Mouse (Mus musculus) MEL (cell line): ENCODE measurements around the gene Polr2i. TPM values are rescaled to one million over a fixed set of nuclear protein-coding genes. Genes with fewer than 3 reads are reported as not detected.

Source experiments
- DNase-seq: peaks from one replicate; pipeline ENCODE4 v3.0.0; 2011; ENCODE audit warnings: low read depth, low spot score
- H3K27ac ChIP-seq: 2 replicates; pipeline ENCODE4 v1.5.1; 2012; ENCODE audit warnings: low read depth, mild to moderate bottlenecking, control low read depth, low read length, moderate library complexity; ENCODE audit not compliant: control insufficient read depth
- H3K27me3 ChIP-seq, 2 experiments: fragments of 150-350 bp in 1 of 2; sonication (generic) in 1 of 2; 2 replicates each; pipeline ENCODE4 v1.6.1; 2012; ENCODE audit warnings: low read length in 2 of 2, mild to moderate bottlenecking in 2 of 2, improper control_type of control experiment in 1 of 2, moderate library complexity in 1 of 2; ENCODE audit not compliant: insufficient read depth in 2 of 2, control insufficient read depth in 1 of 2
- H3K36me3 ChIP-seq, 2 experiments: 2 replicates each; pipeline ENCODE4 v1.6.1; 2012 to 2014; ENCODE audit warnings: low read length in 2 of 2, improper control_type of control experiment in 1 of 2, inconsistent platforms in 1 of 2, mild to moderate bottlenecking in 1 of 2; ENCODE audit not compliant: insufficient read depth in 2 of 2, control insufficient read depth in 1 of 2
- H3K4me1 ChIP-seq, 2 experiments: fragments of 150-350 bp in 1 of 2; sonication (generic) in 1 of 2; 2 replicates each; pipeline ENCODE4 v1.6.1; 2012; ENCODE audit warnings: low read length in 2 of 2, improper control_type of control experiment in 1 of 2, mild to moderate bottlenecking in 1 of 2; ENCODE audit not compliant: insufficient read depth in 2 of 2, control insufficient read depth in 1 of 2
- H3K4me3 ChIP-seq, 2 experiments: fragments of 150-350 bp in 1 of 2; sonication (generic) in 1 of 2; 2 replicates each; pipeline ENCODE4 v1.5.1; 2012; ENCODE audit warnings: low read depth in 2 of 2, low read length in 2 of 2, mild to moderate bottlenecking in 2 of 2, moderate library complexity in 2 of 2, control low read depth in 1 of 2, improper control_type of control experiment in 1 of 2; ENCODE audit not compliant: control insufficient read depth in 1 of 2, insufficient read depth in 1 of 2
- H3K79me2 ChIP-seq: 2 replicates; pipeline ENCODE4 v1.6.1; 2012; ENCODE audit warnings: mild to moderate bottlenecking, low read length, moderate library complexity; ENCODE audit not compliant: control insufficient read depth, poor library complexity, insufficient read depth
- H3K9ac ChIP-seq: 2 replicates; pipeline ENCODE4 v1.6.1; 2012; ENCODE audit warnings: low read depth, mild to moderate bottlenecking, control low read depth, low read length, moderate library complexity; ENCODE audit not compliant: control insufficient read depth, poor library complexity, severe bottlenecking
- H3K9me3 ChIP-seq: fragments of 150-350 bp; sonication (generic); replicated peaks from 2 replicates; pipeline ENCODE4 v1.6.1; 2012; ENCODE audit warnings: mild to moderate bottlenecking, low read length, improper control_type of control experiment, moderate library complexity; ENCODE audit not compliant: insufficient read depth
- CHD2 ChIP-seq: IDR thresholded peaks from 2 replicates; pipeline ENCODE4 v1.6.1; 2011; ENCODE audit warnings: low read length, improper control_type of control experiment
- CTCF ChIP-seq, 3 experiments: IDR thresholded peaks in 2 of 3; conservative IDR thresholded peaks in 1 of 3; 2 replicates each; pipeline ENCODE4 v1.5.1; 2011 to 2012; ENCODE audit warnings: low read length in 3 of 3, low read depth in 2 of 3, mild to moderate bottlenecking in 2 of 3, improper control_type of control experiment in 1 of 3, inconsistent platforms in 1 of 3, mixed read lengths in 1 of 3, moderate library complexity in 1 of 3; ENCODE audit not compliant: control insufficient read depth in 1 of 3, insufficient read depth in 1 of 3, poor library complexity in 1 of 3, severe bottlenecking in 1 of 3
- ELF1 ChIP-seq: IDR thresholded peaks from 2 replicates; pipeline ENCODE4 v1.6.1; 2014; ENCODE audit warnings: low read depth, mild to moderate bottlenecking, inconsistent platforms, low read length, improper control_type of control experiment, moderate library complexity
- HCFC1 ChIP-seq: IDR thresholded peaks from 2 replicates; pipeline ENCODE4 v1.6.1; 2012; ENCODE audit warnings: low read depth, mild to moderate bottlenecking, inconsistent platforms, low read length, improper control_type of control experiment, moderate library complexity
- KAT2A ChIP-seq: conservative IDR thresholded peaks from 2 replicates; pipeline ENCODE4 v1.6.1; 2012; ENCODE audit warnings: low read depth, low read length, improper control_type of control experiment, inconsistent platforms
- MAZ ChIP-seq: IDR thresholded peaks from 2 replicates; pipeline ENCODE4 v1.6.1; 2012; ENCODE audit warnings: low read depth, mild to moderate bottlenecking, inconsistent platforms, low read length, improper control_type of control experiment
- MEF2A ChIP-seq: IDR thresholded peaks from 2 replicates; pipeline ENCODE4 v1.6.1; 2014; ENCODE audit warnings: low read depth, mild to moderate bottlenecking, inconsistent platforms, low read length, improper control_type of control experiment; ENCODE audit not compliant: poor library complexity, insufficient replicate concordance, severe bottlenecking; ENCODE audit errors: extremely low read depth
- MYC ChIP-seq: IDR thresholded peaks from 2 replicates; pipeline ENCODE4 v1.6.1; 2011; ENCODE audit warnings: low read depth, mild to moderate bottlenecking, low read length, improper control_type of control experiment, moderate library complexity
- POLR2A ChIP-seq, 2 experiments: IDR thresholded peaks; 2 replicates each; pipeline ENCODE4 v1.6.1; 2011 to 2012; ENCODE audit warnings: low read length in 2 of 2, mild to moderate bottlenecking in 2 of 2, control low read depth in 1 of 2, improper control_type of control experiment in 1 of 2, low read depth in 1 of 2, moderate library complexity in 1 of 2; ENCODE audit not compliant: control insufficient read depth in 1 of 2, insufficient read depth in 1 of 2, poor library complexity in 1 of 2
- RCOR1 ChIP-seq: IDR thresholded peaks from 2 replicates; pipeline ENCODE4 v1.6.1; 2012; ENCODE audit warnings: low read depth, mild to moderate bottlenecking, inconsistent platforms, low read length, improper control_type of control experiment
- TBP ChIP-seq: IDR thresholded peaks from 2 replicates; pipeline ENCODE4 v1.8.0; 2011; ENCODE audit warnings: low read depth, low read length, improper control_type of control experiment
- ZKSCAN1 ChIP-seq: IDR thresholded peaks from 2 replicates; pipeline ENCODE4 v1.6.1; 2012; ENCODE audit warnings: low read depth, mild to moderate bottlenecking, inconsistent platforms, low read length, improper control_type of control experiment, moderate library complexity
- polyA plus RNA-seq, 2 experiments: library from polyadenylated mRNA; stranded (reverse) in 1 of 2; unstranded in 1 of 2; fragments of >175 nt in 1 of 2; fragments of >200 nt in 1 of 2; gene quantifications; 2 replicates each; pipeline versions ENCODE4 v1.2.1 to v1.2.4; 2012; ENCODE audit warnings: low replicate concordance in 2 of 2, low read depth in 1 of 2; ENCODE audit not compliant: insufficient read length in 2 of 2, insufficient read depth in 1 of 2, missing spikeins in 1 of 2
- total RNA-seq: library from RNA; depleted of rRNA; stranded (reverse); fragments of 300-350 nt; gene quantifications from 2 replicates; pipeline ENCODE4 v1.2.3, GENCODE M21; 2012; rRNA removed

The Polr2i gene
- total and polyA plus RNA-seq, 3 experiments = 118 to 128 TPM; not detected in 1

GRCm38 (mm10) chr7:30282740-30283139 is 51.0 kb downstream of the Polr2i start:
- Histone ChIP-seq H3K36me3 (peaks cover 0 to 11% of the 10 kb centered on the region in 2 experiments; a peak in 2 of 4 replicates), H3K9me3 (no peaks in the 10 kb centered on the region), H3K4me1 (peaks cover 0 to 8% of the 10 kb centered on the region in 2 experiments; a peak in 1 of 4 replicates), H3K27ac (no peak overlapping the region), H3K27me3 (no peaks in the 10 kb centered on the region), H3K79me2 (peaks cover 10% of the 10 kb centered on the region), H3K9ac (no peak overlapping the region), H3K4me3 (no peak overlapping the region)
- TF ChIP-seq ZKSCAN1 = no peak
- TF ChIP-seq MYC = no peak
- no peak for TF ChIP-seq MAZ
- no peak for TF ChIP-seq MEF2A
- TF ChIP-seq HCFC1 = no peak
- TF ChIP-seq RCOR1 = no peak
- no peak for TF ChIP-seq CTCF (IDR thresholded peaks at IDR 0.05 in 2 of 3, conservative IDR thresholded peaks at IDR 0.05 in 1 of 3; ENCODE audit: control insufficient read depth in 1 of 3, insufficient read depth in 1 of 3, low read depth in 2 of 3, low read length in 3 of 3, poor library complexity in 1 of 3, severe bottlenecking in 1 of 3)
- no peak for TF ChIP-seq POLR2A (IDR thresholded peaks at IDR 0.05; ENCODE audit: control insufficient read depth in 1 of 2, insufficient read depth in 1 of 2, low read depth in 1 of 2, low read length in 2 of 2, poor library complexity in 1 of 2)
- no peak for TF ChIP-seq KAT2A
- no peak for TF ChIP-seq TBP
- TF ChIP-seq CHD2 = no peak
- no peak for TF ChIP-seq ELF1
- DNase-seq = no peak

Other genes with a start within 250 kb of the Polr2i start
- gene Zfp568, start 248.0 kb upstream of the Polr2i start, total RNA-seq = 12.5 and 14.3 TPM in 2 replicates
- 100 to 1,000 TPM in 1 of 2 experiments, 10 to 100 TPM in 1; 15.4 to 141 TPM for gene Zfp568, start 248.0 kb upstream of the Polr2i start, polyA plus RNA-seq
- 0.16 and 0.39 TPM in 2 replicates for gene Zfp14, start 180.6 kb upstream of the Polr2i start, total RNA-seq
- under 1 TPM in 1 of 2 experiments, not detected in 1; 0.25 TPM for gene Zfp14, start 180.6 kb upstream of the Polr2i start, polyA plus RNA-seq
- 2.2 and 2.4 TPM in 2 replicates for gene Zfp82, start 159.0 kb upstream of the Polr2i start, total RNA-seq
- 1 to 10 TPM in 1 of 2 experiments, not detected in 1; 2.0 TPM for gene Zfp82, start 159.0 kb upstream of the Polr2i start, polyA plus RNA-seq
- 0.62 TPM in 1 of 2 replicates, not detected in the other for gene Gm26920, start 141.5 kb upstream of the Polr2i start, total RNA-seq
- gene Gm26920, start 141.5 kb upstream of the Polr2i start, polyA plus RNA-seq = not detected
- 7.3 and 8.0 TPM in 2 replicates for gene Zfp566, start 141.4 kb upstream of the Polr2i start, total RNA-seq
- 1 to 10 TPM in 1 of 2 experiments, not detected in 1; 8.0 TPM for gene Zfp566, start 141.4 kb upstream of the Polr2i start, polyA plus RNA-seq
- gene Zfp260, start 137.2 kb upstream of the Polr2i start, total RNA-seq = 5.5 and 6.2 TPM in 2 replicates
- gene Zfp260, start 137.2 kb upstream of the Polr2i start, polyA plus RNA-seq = 1 to 10 TPM in 1 of 2 experiments, not detected in 1; 4.8 TPM
- gene Zfp382, start 110.0 kb upstream of the Polr2i start, total RNA-seq = 3.9 and 8.2 TPM in 2 replicates
- 1 to 10 TPM in 1 of 2 experiments, not detected in 1; 7.1 TPM for gene Zfp382, start 110.0 kb upstream of the Polr2i start, polyA plus RNA-seq
- 30.6 and 35.5 TPM in 2 replicates for gene Zfp146, start 62.2 kb upstream of the Polr2i start, total RNA-seq
- gene Zfp146, start 62.2 kb upstream of the Polr2i start, polyA plus RNA-seq = 10 to 100 TPM in 1 of 2 experiments, not detected in 1; 38.9 TPM
- gene Cox7a1, start 47.8 kb upstream of the Polr2i start, total RNA-seq = 8.9 and 9.9 TPM in 2 replicates
- gene Cox7a1, start 47.8 kb upstream of the Polr2i start, polyA plus RNA-seq = 10 to 100 TPM in 1 of 2 experiments, not detected in 1; 11.1 TPM
- 31.7 and 38.3 TPM in 2 replicates for gene Capns1, start 33.1 kb upstream of the Polr2i start, total RNA-seq
- 100 to 1,000 TPM in 1 of 2 experiments, not detected in 1; 354 TPM for gene Capns1, start 33.1 kb upstream of the Polr2i start, polyA plus RNA-seq
- 54.8 and 55.0 TPM in 2 replicates for gene Tbcb, start 324 bp downstream of the Polr2i start, total RNA-seq
- gene Tbcb, start 324 bp downstream of the Polr2i start, polyA plus RNA-seq = 10 to 100 TPM in 1 of 2 experiments, not detected in 1; 72.6 TPM
- not detected in 2 replicates for gene Ovol3, start 3.8 kb downstream of the Polr2i start, total RNA-seq
- gene Ovol3, start 3.8 kb downstream of the Polr2i start, polyA plus RNA-seq = under 1 TPM in 1 of 2 experiments, not detected in 1; 0.17 TPM
- gene Thap8, start 48.1 kb downstream of the Polr2i start, total RNA-seq = 0.42 and 0.73 TPM in 2 replicates
- gene Thap8, start 48.1 kb downstream of the Polr2i start, polyA plus RNA-seq = under 1 TPM in 1 of 2 experiments, not detected in 1; 0.46 TPM
- 4.9 and 6.5 TPM in 2 replicates for gene Wdr62, start 48.5 kb downstream of the Polr2i start, total RNA-seq
- gene Wdr62, start 48.5 kb downstream of the Polr2i start, polyA plus RNA-seq = 10 to 100 TPM; 30.5 to 44.8 TPM
- not detected in 2 replicates for gene Clip3, start 59.8 kb downstream of the Polr2i start, total RNA-seq
- gene Clip3, start 59.8 kb downstream of the Polr2i start, polyA plus RNA-seq = under 1 TPM in 1 of 2 experiments, not detected in 1; 0.19 TPM
- gene Alkbh6, start 76.8 kb downstream of the Polr2i start, total RNA-seq = 15.0 and 16.2 TPM in 2 replicates
- 10 to 100 TPM in 1 of 2 experiments, not detected in 1; 24.6 TPM for gene Alkbh6, start 76.8 kb downstream of the Polr2i start, polyA plus RNA-seq
- gene Syne4, start 82.9 kb downstream of the Polr2i start, total RNA-seq = 0.31 and 0.42 TPM in 2 replicates
- under 1 TPM in 1 of 2 experiments, not detected in 1; 0.82 TPM for gene Syne4, start 82.9 kb downstream of the Polr2i start, polyA plus RNA-seq
- gene E130208F15Rik, start 89.8 kb downstream of the Polr2i start, total RNA-seq = 0.92 and 0.96 TPM in 2 replicates
- gene E130208F15Rik, start 89.8 kb downstream of the Polr2i start, polyA plus RNA-seq = 1 to 10 TPM in 1 of 2 experiments, not detected in 1; 3.2 TPM
- 4.3 and 4.5 TPM in 2 replicates for gene Sdhaf1, start 91.9 kb downstream of the Polr2i start, total RNA-seq
- 1 to 10 TPM in 1 of 2 experiments, not detected in 1; 8.1 TPM for gene Sdhaf1, start 91.9 kb downstream of the Polr2i start, polyA plus RNA-seq
- gene Lrfn3, start 130.8 kb downstream of the Polr2i start, total RNA-seq = not detected in 2 replicates
- not detected for gene Lrfn3, start 130.8 kb downstream of the Polr2i start, polyA plus RNA-seq
- gene Tyrobp, start 181.8 kb downstream of the Polr2i start, total RNA-seq = 2.8 and 3.9 TPM in 2 replicates
- gene Tyrobp, start 181.8 kb downstream of the Polr2i start, polyA plus RNA-seq = 10 to 100 TPM in 1 of 2 experiments, not detected in 1; 13.6 TPM
- gene Hcst, start 187.9 kb downstream of the Polr2i start, total RNA-seq = 7.1 and 15.5 TPM in 2 replicates
- gene Hcst, start 187.9 kb downstream of the Polr2i start, polyA plus RNA-seq = 10 to 100 TPM in 1 of 2 experiments, not detected in 1; 28.1 TPM
- gene Nfkbid, start 189.8 kb downstream of the Polr2i start, total RNA-seq = 6.2 and 7.0 TPM in 2 replicates
- 10 to 100 TPM in 1 of 2 experiments, not detected in 1; 16.7 TPM for gene Nfkbid, start 189.8 kb downstream of the Polr2i start, polyA plus RNA-seq
- gene Aplp1, start 213.6 kb downstream of the Polr2i start, total RNA-seq = 1.5 and 1.9 TPM in 2 replicates
- gene Aplp1, start 213.6 kb downstream of the Polr2i start, polyA plus RNA-seq = 1 to 10 TPM in 1 of 2 experiments, not detected in 1; 7.1 TPM
- not detected in 2 replicates for gene Kirrel2, start 225.7 kb downstream of the Polr2i start, total RNA-seq
- not detected for gene Kirrel2, start 225.7 kb downstream of the Polr2i start, polyA plus RNA-seq
- 1.3 and 2.3 TPM in 2 replicates for gene Nphs1, start 226.4 kb downstream of the Polr2i start, total RNA-seq
- 1 to 10 TPM in 1 of 2 experiments, not detected in 1; 1.2 TPM for gene Nphs1, start 226.4 kb downstream of the Polr2i start, polyA plus RNA-seq